ENCODE assay signal across 7 mouse cellular contexts in genomic region chr1:164185316-164185715, GRCm38 (mm10).
"Had no signal": no experiment of that assay in that cellular context is flagged by ENCODE, and none has a peak within 500 bp of the region (broad histone marks: within the 10 kb centered on the region; RNA-seq: fewer than 3 reads in every experiment).

No protein-coding gene starts in this region.

- DNase-seq: kidney, adult 2 months; lung, adult 18-20 months; lung, postnatal 14 days; retina, postnatal 1 day; right cerebral cortex, postnatal 4 days; spleen, adult 18-20 months; thymus, postnatal 36 days had no signal
